Mouse (Mus musculus) urinary bladder, postnatal 10 days (tissue): ENCODE results near the gene Irf2bp2.

Source experiments
- DNase-seq: peaks from one replicate; pipeline ENCODE4 v3.0.0; 2022; ENCODE audit warnings: low spot score

Irf2bp2 gene

GRCm38 (mm10) chr8:126567674-126568073 is 26.1 kb downstream of the Irf2bp2 start:
- no peak for DNase-seq

- DNase-seq = no peak
Observed at GRCm38 (mm10) chr8:126566446-126567062, 27.2 kb downstream of the Irf2bp2 start.

DNA sequence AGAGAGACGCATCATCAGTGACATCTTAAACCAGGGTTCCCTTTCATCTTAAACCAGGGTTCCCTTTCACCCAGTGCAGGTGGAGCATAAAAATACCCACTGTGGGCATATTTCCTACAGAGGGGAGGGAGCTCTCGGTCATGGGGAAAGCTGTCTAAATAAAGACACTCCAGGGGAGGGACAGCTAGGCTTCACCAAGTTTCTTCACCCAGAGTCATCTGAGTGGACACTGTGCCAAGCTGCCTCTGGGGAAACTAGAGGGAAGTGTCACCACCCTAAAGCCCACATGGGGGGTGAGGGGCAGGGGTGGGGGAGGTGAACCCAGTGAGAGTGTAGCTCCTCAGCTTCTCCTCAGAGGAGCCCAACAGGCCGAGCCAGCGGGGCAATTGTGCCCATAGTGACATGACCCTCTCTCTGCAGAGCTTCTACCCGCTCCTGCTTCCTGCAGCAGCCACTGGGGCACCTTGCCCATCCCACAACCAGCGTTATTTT is 27.8 kb downstream of the Irf2bp2 start:
- no peak for DNase-seq

DNA sequence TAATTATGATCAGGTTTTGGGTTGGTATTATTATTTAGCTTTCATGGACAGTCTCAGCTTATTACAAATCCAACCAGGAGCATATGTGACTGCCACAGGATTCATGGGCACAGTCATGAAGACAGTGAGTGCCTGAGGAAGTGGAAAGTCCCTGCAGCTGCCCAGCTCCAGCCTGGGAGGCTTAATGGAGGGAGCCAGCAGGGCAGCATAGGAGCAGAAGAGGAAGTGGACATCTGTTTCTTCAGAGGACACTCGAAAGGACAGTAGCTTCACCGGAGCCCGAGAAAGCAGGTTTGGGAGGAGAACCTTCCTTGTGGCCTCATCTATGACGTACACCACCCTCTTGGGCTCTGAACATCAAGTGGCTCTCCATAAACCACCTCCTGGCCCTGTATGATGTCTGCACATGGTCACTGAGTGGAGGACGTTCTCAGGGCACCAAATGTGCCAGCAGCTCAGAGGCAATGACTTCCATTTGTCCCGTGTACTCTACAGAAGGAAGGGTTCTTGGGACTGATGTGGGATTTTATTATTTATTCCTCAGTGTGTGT is 28.5 kb downstream of the Irf2bp2 start:
- no peak for DNase-seq

GRCm38 (mm10) chr8:126564551-126565154 is 29.1 kb downstream of the Irf2bp2 start:
- no peak for DNase-seq

DNA sequence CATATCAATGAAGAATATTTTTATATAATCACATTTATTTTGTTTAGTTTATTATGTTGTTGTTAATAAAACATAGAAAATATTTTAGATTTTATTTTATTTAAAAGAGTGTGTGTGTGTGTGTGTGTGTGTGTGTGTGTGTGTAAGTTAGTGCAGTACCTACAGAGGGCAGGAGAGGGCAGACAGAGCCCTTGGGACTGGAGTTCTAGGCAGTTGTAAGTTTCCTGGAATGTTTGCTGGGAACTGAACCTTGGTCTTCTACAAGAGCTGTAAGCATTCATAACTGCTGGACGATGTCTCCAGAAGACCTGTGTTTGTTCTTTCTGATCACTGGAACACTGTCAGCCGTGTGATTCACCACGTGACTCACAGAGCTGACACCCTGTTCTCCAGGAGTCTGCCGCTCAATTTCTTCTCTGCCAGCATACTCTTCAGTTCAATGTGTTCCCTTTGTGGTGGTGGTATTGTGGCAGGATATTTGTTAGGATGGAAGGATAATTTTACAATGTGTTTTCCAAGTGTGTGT is 32.4 kb downstream of the Irf2bp2 start:
- no peak for DNase-seq

- no peak for DNase-seq
Observed at GRCm38 (mm10) chr8:126558400-126558953, 35.3 kb downstream of the Irf2bp2 start.

GRCm38 (mm10) chr8:126557403-126557802 is 36.4 kb downstream of the Irf2bp2 start:
- no peak for DNase-seq

- no peak for DNase-seq
Observed at GRCm38 (mm10) chr8:126556691-126557090, 37.1 kb downstream of the Irf2bp2 start.

DNA sequence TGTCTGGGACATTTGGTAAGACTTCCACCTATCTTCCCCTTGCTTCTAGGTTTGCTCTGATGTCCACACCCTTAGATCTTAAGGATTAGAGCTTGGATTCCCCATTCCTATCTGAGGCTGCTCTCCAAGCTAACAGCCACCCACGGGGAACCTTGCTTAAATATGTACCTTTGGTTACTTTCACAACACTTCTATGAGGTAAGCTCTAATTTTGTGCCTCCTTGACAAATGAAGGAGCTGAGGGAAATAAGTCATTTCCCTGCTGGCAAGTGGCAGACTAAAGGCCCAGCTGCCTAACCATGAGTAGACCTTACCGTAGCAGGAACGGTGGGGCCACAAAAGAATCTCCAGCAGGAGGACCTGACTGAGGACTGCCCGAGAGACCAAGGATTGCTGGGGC is 39.0 kb downstream of the Irf2bp2 start:
- no peak for DNase-seq

GRCm38 (mm10) chr8:126551871-126552270 is 41.9 kb downstream of the Irf2bp2 start:
- no peak for DNase-seq

DNA sequence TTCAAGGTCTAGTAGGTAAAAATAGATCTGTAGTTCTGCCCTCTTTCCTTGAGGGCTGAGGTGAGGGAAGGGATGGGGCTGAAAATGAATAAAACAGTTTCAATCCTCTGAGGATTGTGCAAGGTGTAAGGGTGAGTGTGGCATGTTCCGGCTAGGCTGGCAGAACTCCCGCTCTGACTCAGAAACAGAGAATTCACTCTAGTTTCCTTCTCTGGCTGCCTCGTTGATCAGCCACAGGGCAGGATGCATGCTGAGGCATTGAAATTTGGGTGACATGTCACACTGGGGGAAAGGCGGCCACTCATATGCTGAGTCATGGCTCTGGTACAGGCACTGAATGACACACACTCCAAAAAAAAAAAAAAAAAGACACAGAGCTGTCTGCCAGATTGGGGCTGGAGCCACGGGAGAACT is 42.8 kb downstream of the Irf2bp2 start:
- DNase-seq = no peak

GRCm38 (mm10) chr8:126547841-126548240 is 45.9 kb downstream of the Irf2bp2 start:
- no peak for DNase-seq

DNA sequence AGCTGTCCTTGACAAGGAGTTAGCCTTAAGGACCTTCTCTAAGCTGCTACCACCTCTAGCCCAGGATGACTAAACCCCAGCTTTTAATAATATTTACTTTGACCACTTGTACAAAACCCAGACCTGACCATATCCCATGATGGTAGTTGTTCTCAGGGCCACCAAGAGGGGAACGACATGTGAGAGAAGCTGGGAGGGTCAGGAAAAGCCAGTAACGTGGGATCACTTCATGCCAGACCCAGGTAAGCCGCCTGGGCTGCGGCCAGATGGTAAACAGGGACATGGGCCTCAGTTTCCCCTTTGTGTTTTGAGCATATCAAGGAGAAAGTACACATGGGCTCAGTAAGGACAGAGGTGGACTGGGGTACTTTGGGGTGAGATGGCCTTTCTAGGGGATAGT is 46.4 kb downstream of the Irf2bp2 start:
- no peak for DNase-seq

DNA sequence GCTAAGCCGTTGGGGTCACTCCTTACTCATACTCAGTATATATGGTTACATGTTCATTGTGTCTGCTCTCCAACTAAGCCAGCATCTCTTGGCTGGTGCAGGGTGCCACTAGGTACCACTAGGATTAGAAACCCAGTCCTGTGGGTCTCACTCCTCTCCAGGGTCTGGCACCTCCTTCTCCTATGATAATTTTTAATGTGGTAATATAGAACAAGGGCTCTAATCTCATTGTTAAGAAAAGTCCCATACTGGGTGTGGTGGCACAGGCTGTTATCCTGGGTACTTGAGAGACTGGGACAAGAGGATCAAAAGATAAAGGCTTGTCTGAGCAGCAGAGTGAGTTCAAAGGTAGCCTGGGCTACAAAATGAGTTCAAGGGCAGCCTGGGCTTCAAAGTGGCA is 47.3 kb downstream of the Irf2bp2 start:
- no peak for DNase-seq

- DNase-seq = no peak
Observed at GRCm38 (mm10) chr8:126543407-126543806, 50.4 kb downstream of the Irf2bp2 start.

DNA sequence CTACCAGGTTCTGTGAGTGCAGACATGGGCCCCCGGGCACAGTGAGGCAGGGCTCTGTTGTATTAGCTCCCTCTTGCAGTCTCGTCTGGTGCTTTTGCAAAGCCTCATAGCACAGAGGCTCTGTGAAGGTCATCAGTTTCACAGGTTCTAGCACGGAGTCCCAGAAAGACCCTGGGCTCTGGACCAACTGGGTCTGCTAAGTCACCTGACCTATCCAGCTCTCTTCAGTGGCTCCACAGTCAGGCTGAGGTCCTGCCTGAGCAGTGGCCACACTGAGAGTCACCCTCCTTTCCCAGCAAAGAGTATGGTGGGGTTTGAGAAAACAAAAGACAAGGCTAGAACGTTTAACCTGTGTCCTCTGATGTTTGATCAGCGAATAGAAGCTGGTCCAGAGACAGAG is 51.0 kb downstream of the Irf2bp2 start:
- no peak for DNase-seq

DNA sequence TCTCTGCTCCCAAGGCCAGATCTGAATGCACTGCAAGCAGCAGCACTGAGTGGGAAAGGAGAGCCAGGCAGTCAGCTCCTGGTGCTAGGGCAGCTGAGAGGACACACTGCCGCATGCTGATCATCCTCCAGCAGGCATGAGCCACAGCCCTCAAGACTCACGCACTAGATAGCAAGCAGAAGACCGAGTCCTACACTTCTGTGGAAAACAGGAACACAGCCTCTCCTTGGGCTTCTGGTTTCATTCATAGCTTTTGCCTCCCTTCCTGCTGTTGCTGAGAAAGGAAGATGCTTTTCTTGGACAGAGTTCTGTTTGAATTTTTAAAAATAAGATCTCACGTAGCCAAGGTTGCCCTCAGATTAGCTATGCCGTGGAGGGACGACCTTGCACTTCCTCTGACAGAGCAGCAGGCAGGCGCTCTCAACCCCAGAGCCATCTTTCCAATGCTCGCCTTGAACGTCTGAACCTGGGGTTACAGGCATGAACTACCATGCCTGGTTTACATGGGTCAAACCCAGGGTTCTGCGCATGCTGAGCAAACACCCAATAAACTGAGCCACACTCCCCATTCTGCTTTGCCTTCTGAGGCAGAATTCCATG is 51.6 kb downstream of the Irf2bp2 start:
- DNase-seq = no peak

DNA sequence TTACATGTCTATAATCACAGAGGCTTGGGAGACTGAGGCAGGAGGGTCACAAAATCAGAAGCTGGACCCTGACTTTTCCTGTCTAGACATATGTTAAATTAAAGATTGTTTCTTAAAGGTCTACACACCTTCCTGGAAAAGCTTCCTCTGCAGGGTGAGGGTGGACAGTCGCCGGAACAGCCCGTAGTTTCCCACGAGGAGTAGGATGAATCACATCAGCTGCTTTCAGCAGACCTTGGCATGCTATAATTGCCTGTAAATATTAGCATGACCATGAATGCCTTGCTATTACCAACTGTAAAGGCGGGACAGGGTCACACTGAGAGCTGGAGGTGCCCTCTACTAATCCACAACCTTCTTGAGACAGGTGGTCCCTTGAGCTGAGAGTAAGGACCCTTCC is 53.5 kb downstream of the Irf2bp2 start:
- no peak for DNase-seq

DNA sequence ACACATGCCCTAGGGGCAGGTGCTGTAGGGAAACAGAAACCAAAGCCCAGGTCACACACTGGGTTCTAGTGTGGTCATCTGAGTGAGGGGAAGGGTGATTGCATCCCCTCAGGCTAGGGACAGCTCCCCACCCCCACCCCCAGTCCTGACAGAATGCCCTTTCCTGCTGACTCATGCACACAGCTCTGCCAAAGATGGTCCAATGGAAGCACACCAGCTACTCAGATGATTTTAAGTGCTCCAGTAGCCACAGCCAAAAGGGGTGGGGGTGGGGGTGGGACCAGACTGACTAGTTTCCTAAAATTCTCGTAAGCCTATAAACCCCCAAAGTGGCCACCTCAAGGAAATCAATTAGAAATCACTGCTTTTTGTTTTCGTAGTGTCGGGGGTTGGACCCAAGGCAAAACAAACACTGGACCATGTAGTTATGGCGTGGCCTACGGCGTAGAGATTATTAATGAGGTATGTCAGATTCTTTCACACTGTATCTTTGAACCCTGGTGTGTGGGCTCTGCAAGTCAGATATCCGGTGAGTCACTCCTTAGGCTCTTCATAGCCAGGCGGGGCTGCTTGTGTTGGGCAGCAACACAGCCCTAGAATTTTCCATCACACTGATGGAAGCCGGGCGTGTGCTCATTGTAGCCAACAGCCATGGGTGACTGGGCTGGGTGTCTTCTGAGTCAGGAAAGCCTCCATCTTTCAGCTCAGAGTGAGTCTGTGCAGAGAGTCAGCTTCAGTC is 54.3 kb downstream of the Irf2bp2 start:
- no peak for DNase-seq

DNA sequence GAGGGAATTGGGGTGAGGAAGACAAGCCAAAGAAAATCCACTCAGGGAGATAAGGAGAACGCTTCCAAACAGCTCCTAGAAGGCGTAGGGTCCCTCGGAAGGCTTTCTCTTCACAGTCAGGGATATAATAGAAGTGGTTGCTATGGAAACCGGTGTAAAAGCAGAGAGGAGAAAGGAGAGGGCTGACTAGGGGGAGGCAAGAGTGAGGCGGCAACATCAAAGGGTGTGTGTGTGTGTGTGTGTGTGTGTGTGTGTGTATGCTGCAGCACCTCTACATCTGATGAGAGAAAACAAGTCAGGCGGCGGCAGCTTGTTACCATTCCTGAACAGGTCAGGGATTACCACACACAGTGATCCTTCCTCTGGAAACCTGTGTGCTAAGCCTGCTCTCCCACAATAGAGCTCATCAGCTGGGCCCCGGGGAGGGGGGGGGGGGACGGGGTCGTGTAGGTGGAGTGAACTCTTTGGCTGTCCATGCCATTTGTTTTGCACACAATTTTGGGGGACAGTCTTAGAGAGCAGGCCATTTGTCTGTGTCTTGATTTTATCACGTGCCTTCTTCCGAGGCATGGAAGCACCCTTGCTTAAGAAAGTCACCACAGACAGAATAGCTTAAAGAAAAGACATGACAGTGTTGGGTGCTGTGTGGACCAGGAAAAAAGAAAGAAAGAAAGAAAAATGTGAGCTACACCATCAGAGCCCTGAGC is 55.0 kb downstream of the Irf2bp2 start:
- DNase-seq = no peak
